Mouse (Mus musculus) heart, adult 2 months (tissue): Measurements from ENCODE around the gene Als2cr12.

Experiments
- CTCF ChIP-seq: fragments of 200-600 bp; IDR thresholded peaks from 2 replicates; pipeline ENCODE4 v1.8.1; 2022; ENCODE audit warnings: antibody characterized with exemption, mild to moderate bottlenecking, moderate library complexity
- EP300 ChIP-seq: fragments of 200-500 bp; IDR thresholded peaks from 2 replicates; pipeline ENCODE4 v1.6.1; 2011; ENCODE audit warnings: low read depth, low read length, control low read depth; ENCODE audit not compliant: insufficient read depth
- POLR2A ChIP-seq: fragments of 200-500 bp; IDR thresholded peaks from 2 replicates; pipeline ENCODE4 v1.6.1; 2011; ENCODE audit warnings: mild to moderate bottlenecking, low read depth, low read length, control low read depth; ENCODE audit not compliant: insufficient read depth

- no peak for TF ChIP-seq POLR2A
- TF ChIP-seq EP300, result no peak
- TF ChIP-seq CTCF, result no peak
These were observed 25.2 kb upstream of the Als2cr12 start for GRCm38 (mm10) chr1:58720988-58721387.
